Comparison of ENCODE assay signal across 8 mouse cellular contexts in genomic region chr13:92529828-92530720, GRCm38 (mm10). TPM values are rescaled to one million over a fixed set of nuclear protein-coding genes. Genes with fewer than 3 reads are reported as not detected.
DNase-seq lines count a peak whose midpoint lies in the region; ATAC-seq and TF ChIP-seq lines count a peak whose summit lies in the region.

No protein-coding gene starts in this region.

- H3K27me3 ChIP-seq in hindbrain, embryonic 14.5 days (ENCODE audit: control insufficient read depth, insufficient read depth, low read length), result no peaks in the 10 kb centered on the region
- H3K27me3 ChIP-seq in midbrain, embryonic 14.5 days (ENCODE audit: control insufficient read depth, insufficient read depth, low read length), result no peaks in the 10 kb centered on the region

- H3K27ac ChIP-seq in layer of hippocampus, adult 2 months, result peak overlapping the region; percentile 93
- H3K27ac ChIP-seq in hindbrain, embryonic 14.5 days, result peak overlapping the region; percentile 94
- peak overlapping the region; percentile 95 for H3K27ac ChIP-seq in midbrain, embryonic 14.5 days (replicated peaks; ENCODE audit: low read depth, low read length)

- peaks cover 8% of the 10 kb centered on the region for H3K4me1 ChIP-seq in hindbrain, embryonic 14.5 days (replicated peaks; ENCODE audit: control insufficient read depth, insufficient read depth, low read length)
- peaks cover 15% of the 10 kb centered on the region for H3K4me1 ChIP-seq in midbrain, embryonic 14.5 days (ENCODE audit: control insufficient read depth, insufficient read depth, low read length)

- no peak; the same call in 1 of the 2 replicates for ATAC-seq in hindbrain, embryonic 14.5 days (ENCODE audit: low FRiP score)
- peak; percentile 88; the same call in 1 of the 2 replicates for ATAC-seq in midbrain, embryonic 14.5 days (ENCODE audit: low FRiP score, low TSS enrichment)

- 2% methylated on average over 44 of the region's 47 CpGs for WGBS in hindbrain, embryonic 14.5 days
- whole genome bisulfite sequencing in midbrain, embryonic 14.5 days, result 3% methylated on average over 47 of the region's 47 CpGs

- no peak for TF ChIP-seq CTCF in layer of hippocampus, adult 2 months (conservative IDR thresholded peaks at IDR 0.05)

- 0 out of 2 replicates have a peak, but pooled peaks cover 3% of the 10 kb centered on the region for H3K36me3 ChIP-seq in hindbrain, embryonic 14.5 days (replicated peaks; ENCODE audit: control insufficient read depth, insufficient read depth)
- 0 out of 2 replicates have a peak, but pooled peaks cover 2% of the 10 kb centered on the region for H3K36me3 ChIP-seq in midbrain, embryonic 14.5 days (ENCODE audit: control insufficient read depth, insufficient read depth, low read length)

- H3K4me2 ChIP-seq in hindbrain, embryonic 14.5 days (replicated peaks), result peak overlapping the region; percentile 75
- peak overlapping the region; percentile 61 for H3K4me2 ChIP-seq in midbrain, embryonic 14.5 days (ENCODE audit: low read length)

- H3K9ac ChIP-seq in hindbrain, embryonic 14.5 days, result peak overlapping the region; percentile 95
- H3K9ac ChIP-seq in midbrain, embryonic 14.5 days (replicated peaks; ENCODE audit: low read length), result peak overlapping the region; percentile 94

- no peak for DNase-seq in layer of hippocampus, adult 2 months (ENCODE audit: low spot score in 2 of 2)
- DNase-seq in layer of hippocampus, postnatal 10 days (ENCODE audit: low spot score in 2 of 2), result no peak
- DNase-seq in brain, adult 2 months (ENCODE audit: low read depth, low spot score), result peak; percentile 40
- peak; percentile 64 for DNase-seq in hindbrain, embryonic 14.5 days (ENCODE audit: low spot score)
- DNase-seq in midbrain, embryonic 14.5 days, result peak; percentile 72
- DNase-seq in gastrocnemius, postnatal 4 days (ENCODE audit: low spot score in 2 of 2), result no peak
- no peak for DNase-seq in right cerebral cortex, postnatal 14 days
- DNase-seq in B cell, adult 2 months, result no peak

- no peaks in the 10 kb centered on the region for H3K9me3 ChIP-seq in hindbrain, embryonic 14.5 days (ENCODE audit: control insufficient read depth, low read length)
- H3K9me3 ChIP-seq in midbrain, embryonic 14.5 days (ENCODE audit: control insufficient read depth, low read length), result no peaks in the 10 kb centered on the region

- peak overlapping the region; percentile 66 for H3K4me3 ChIP-seq in layer of hippocampus, adult 2 months
- peak overlapping the region; percentile 84 for H3K4me3 ChIP-seq in hindbrain, embryonic 14.5 days (replicated peaks; ENCODE audit: low read length)
- peak overlapping the region; percentile 72 for H3K4me3 ChIP-seq in midbrain, embryonic 14.5 days (replicated peaks; ENCODE audit: low read depth, low read length)

RNA-seq across cellular contexts. Expression of gene Zfyve16, which starts 0.6 kb away (rescaled TPM):
- total RNA-seq in layer of hippocampus, adult 2 months (2021), result 10 to 100 TPM; 16.9 to 21.0 TPM
- 10 to 100 TPM; 24.9 to 29.5 TPM for total RNA-seq in layer of hippocampus, postnatal 10 days (2021)
- 13.1 and 13.7 TPM in 2 replicates for polyA plus RNA-seq in hindbrain, embryonic 14.5 days (2014; fragmentation: Nextera tagmentation; extraction: Ambion mirVana)
- 12.3 and 13.8 TPM in 2 replicates for polyA plus RNA-seq in midbrain, embryonic 14.5 days (2014; fragmentation: Nextera tagmentation; extraction: Ambion mirVana)
- 10 to 100 TPM; 21.2 to 23.7 TPM for total RNA-seq in gastrocnemius, postnatal 4 days (2021)

RNA-seq across cellular contexts. Expression of gene Spz1, which starts 45.9 kb away (rescaled TPM):
- not detected for total RNA-seq in layer of hippocampus, adult 2 months (2021)
- not detected for total RNA-seq in layer of hippocampus, postnatal 10 days (2021)
- not detected in 2 replicates for polyA plus RNA-seq in hindbrain, embryonic 14.5 days (2014; fragmentation: Nextera tagmentation; extraction: Ambion mirVana)
- polyA plus RNA-seq in midbrain, embryonic 14.5 days (2014; fragmentation: Nextera tagmentation; extraction: Ambion mirVana), result not detected in 2 replicates
- not detected for total RNA-seq in gastrocnemius, postnatal 4 days (2021)

RNA-seq across cellular contexts. Expression of gene Fam151b, which starts 46.3 kb away (rescaled TPM):
- total RNA-seq in layer of hippocampus, adult 2 months (2021), result 10 to 100 TPM in 1 of 2 experiments, 1 to 10 TPM in 1; 8.8 to 10.7 TPM
- 10 to 100 TPM in 1 of 2 experiments, 1 to 10 TPM in 1; 8.6 to 10.1 TPM for total RNA-seq in layer of hippocampus, postnatal 10 days (2021)
- polyA plus RNA-seq in hindbrain, embryonic 14.5 days (2014; fragmentation: Nextera tagmentation; extraction: Ambion mirVana), result not detected in 2 replicates
- 0.24 and 0.32 TPM in 2 replicates for polyA plus RNA-seq in midbrain, embryonic 14.5 days (2014; fragmentation: Nextera tagmentation; extraction: Ambion mirVana)
- total RNA-seq in gastrocnemius, postnatal 4 days (2021), result 1 to 10 TPM; 4.2 to 4.5 TPM

Comparison
In these comparisons a context has a peak if more than half of its experiments do, and no peak if none do; other contexts are left out.
1. DNase-seq: peak in brain, adult 2 months (single experiment), hindbrain, embryonic 14.5 days (single experiment) and midbrain, embryonic 14.5 days (single experiment); none in layer of hippocampus, adult 2 months (0 of 2), layer of hippocampus, postnatal 10 days (0 of 2), gastrocnemius, postnatal 4 days (0 of 2), right cerebral cortex, postnatal 14 days (single experiment) and B cell, adult 2 months (0 of 2).
2. Peak in every context shown above with its lines, with median percentiles within 50 percentile points of each other: H3K27ac ChIP-seq and H3K4me3 ChIP-seq.